In the genomic region with DNA sequence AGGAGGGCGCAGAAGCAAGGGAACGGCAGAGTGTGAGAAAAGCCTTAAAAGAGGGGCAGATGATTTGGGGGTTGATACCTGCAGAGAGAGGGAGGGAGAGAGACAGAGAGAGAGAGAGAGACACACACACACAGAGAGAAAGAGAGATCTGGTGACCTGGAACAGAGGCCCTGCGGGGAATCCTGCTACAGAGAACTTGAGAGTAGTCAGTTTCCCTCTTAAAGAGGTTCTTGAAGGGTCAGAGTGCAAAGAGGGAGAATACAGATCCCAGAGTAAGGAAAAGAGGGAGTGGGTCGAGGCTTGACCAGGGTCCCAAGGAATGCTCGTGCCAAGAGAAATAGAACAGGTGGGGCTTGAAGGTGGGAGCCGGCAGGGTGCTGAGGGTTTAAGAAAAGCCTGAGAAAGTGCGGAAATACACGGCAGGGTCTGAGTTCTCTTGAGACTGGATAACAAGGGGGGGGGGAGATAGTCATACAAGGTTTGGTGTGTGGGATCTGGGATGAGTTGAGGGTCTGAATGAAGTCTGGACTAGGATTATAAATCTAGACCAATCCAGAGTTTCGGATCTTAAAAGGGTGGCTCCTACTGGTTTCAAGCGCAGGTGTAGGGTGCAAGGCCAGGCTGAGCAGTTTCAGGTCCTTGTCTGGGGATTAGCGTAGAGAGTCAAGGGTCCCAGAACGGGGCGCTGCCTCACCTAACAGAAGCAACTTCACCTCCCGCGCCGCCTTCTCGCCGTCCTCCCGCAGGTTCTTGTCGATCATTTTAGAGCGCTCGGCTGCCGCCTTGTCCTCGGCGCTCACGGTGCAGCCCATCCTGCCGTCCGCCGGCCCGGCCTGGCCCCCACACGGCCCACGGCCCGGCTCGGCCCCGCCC, we compare ENCODE assay signal across 8 mouse cellular contexts. TPM values are rescaled to one million over a fixed set of nuclear protein-coding genes. Genes with fewer than 3 reads are reported as not detected.
DNase-seq lines count a peak whose midpoint lies in the region; ATAC-seq and TF ChIP-seq lines count a peak whose summit lies in the region.

No protein-coding gene starts in this region.

- no peak for TF ChIP-seq CTCF in ES-Bruce4 (IDR thresholded peaks at IDR 0.05; ENCODE audit: low read depth, low read length)

- DNase-seq in heart, postnatal 14 days: no peak
- DNase-seq in right cerebral cortex, postnatal 25 days: no peak
- DNase-seq in layer of hippocampus, adult 18-20 months (ENCODE audit: low spot score in 2 of 2): no peak
- no peak for DNase-seq in adrenal gland, postnatal 25 days

- TF ChIP-seq EP300 in ES-Bruce4 (IDR thresholded peaks at IDR 0.05; ENCODE audit: insufficient read depth, low read depth, low read length): no peak

- no peaks in the 10 kb centered on the region for H3K9me3 ChIP-seq in heart, embryonic 13.5 days
- H3K9me3 ChIP-seq in ES-Bruce4 (replicated peaks; ENCODE audit: control insufficient read depth, insufficient read depth, low read length, poor library complexity, severe bottlenecking): no peaks in the 10 kb centered on the region
- no peaks in the 10 kb centered on the region for H3K9me3 ChIP-seq in forebrain, embryonic 15.5 days
- H3K9me3 ChIP-seq in liver, embryonic 15.5 days (replicated peaks): no peaks in the 10 kb centered on the region

- peak; percentile 1; the same call in 1 of the 2 replicates for ATAC-seq in heart, embryonic 13.5 days (ENCODE audit: extremely low read depth, insufficient number of reproducible peaks, low FRiP score, low TSS enrichment)
- no peak for ATAC-seq in forebrain, embryonic 15.5 days (replicated peaks)
- ATAC-seq in liver, embryonic 15.5 days (ENCODE audit: insufficient read depth): peak; percentile 11

- no peaks in the 10 kb centered on the region for H3K27me3 ChIP-seq in heart, embryonic 13.5 days (replicated peaks)
- no peaks in the 10 kb centered on the region for H3K27me3 ChIP-seq in ES-Bruce4 (ENCODE audit: control insufficient read depth, insufficient read depth, low read length, poor library complexity, severe bottlenecking)
- H3K27me3 ChIP-seq in forebrain, embryonic 15.5 days: no peaks in the 10 kb centered on the region
- H3K27me3 ChIP-seq in liver, embryonic 15.5 days: no peaks in the 10 kb centered on the region

- H3K27ac ChIP-seq in heart, embryonic 13.5 days (replicated peaks): peak overlapping the region; percentile 96
- H3K27ac ChIP-seq in ES-Bruce4 (ENCODE audit: insufficient read depth, low read length): no peak overlapping the region
- H3K27ac ChIP-seq in forebrain, embryonic 15.5 days (replicated peaks): peak overlapping the region; percentile 89
- H3K27ac ChIP-seq in liver, embryonic 15.5 days (replicated peaks): peak overlapping the region; percentile 89

- WGBS in heart, embryonic 13.5 days: 2% methylated on average over 35 of the region's 35 CpGs
- WGBS in forebrain, embryonic 15.5 days: under 1% methylated on average over 35 of the region's 35 CpGs
- WGBS in liver, embryonic 15.5 days (ENCODE audit: insufficient replicate concordance): under 1% methylated on average over 35 of the region's 35 CpGs

- H3K4me3 ChIP-seq in heart, embryonic 13.5 days: peak overlapping the region; percentile 84
- peak overlapping the region; percentile 84 for H3K4me3 ChIP-seq in ES-Bruce4 (ENCODE audit: low read depth, low read length)
- H3K4me3 ChIP-seq in forebrain, embryonic 15.5 days: peak overlapping the region; percentile 77
- peak overlapping the region; percentile 81 for H3K4me3 ChIP-seq in liver, embryonic 15.5 days (replicated peaks)

- intact Hi-C loops in heart, postnatal 14 days (cut with DNase I): no loop called here

- peaks cover 59% of the 10 kb centered on the region for H3K4me1 ChIP-seq in heart, embryonic 13.5 days
- peaks cover 9% of the 10 kb centered on the region for H3K4me1 ChIP-seq in ES-Bruce4 (ENCODE audit: control insufficient read depth, insufficient read depth, low read length)
- peaks cover 59% of the 10 kb centered on the region for H3K4me1 ChIP-seq in forebrain, embryonic 15.5 days
- peaks cover 63% of the 10 kb centered on the region for H3K4me1 ChIP-seq in liver, embryonic 15.5 days (replicated peaks)

- H3K9ac ChIP-seq in heart, embryonic 13.5 days: peak overlapping the region; percentile 95
- H3K9ac ChIP-seq in ES-Bruce4 (ENCODE audit: low read depth, poor library complexity, severe bottlenecking): peak overlapping the region; percentile 89
- peak overlapping the region; percentile 88 for H3K9ac ChIP-seq in forebrain, embryonic 15.5 days (replicated peaks)
- peak overlapping the region; percentile 93 for H3K9ac ChIP-seq in liver, embryonic 15.5 days

- TF ChIP-seq POLR2A in ES-Bruce4 (IDR thresholded peaks at IDR 0.05; ENCODE audit: insufficient read depth, low read length): no peak

- H3K4me2 ChIP-seq in heart, embryonic 13.5 days: peak overlapping the region; percentile 78
- H3K4me2 ChIP-seq in forebrain, embryonic 15.5 days (replicated peaks): peak overlapping the region; percentile 97
- peak overlapping the region; percentile 99 for H3K4me2 ChIP-seq in liver, embryonic 15.5 days

- peaks cover 19% of the 10 kb centered on the region; the same call in 1 of the 2 replicates for H3K36me3 ChIP-seq in heart, embryonic 13.5 days
- H3K36me3 ChIP-seq in ES-Bruce4 (ENCODE audit: control insufficient read depth, insufficient read depth, low read length, poor library complexity, severe bottlenecking): no peaks in the 10 kb centered on the region
- H3K36me3 ChIP-seq in forebrain, embryonic 15.5 days: no peaks in the 10 kb centered on the region
- peaks cover 18% of the 10 kb centered on the region; the same call in 1 of the 2 replicates for H3K36me3 ChIP-seq in liver, embryonic 15.5 days (replicated peaks)

RNA-seq across cellular contexts. Expression of a gene that starts 0.5 kb away (rescaled TPM):
- polyA plus RNA-seq in heart, embryonic 13.5 days (2015; fragmentation: Nextera tagmentation; extraction: Ambion mirVana): 387 and 392 TPM in 2 replicates
- total RNA-seq in heart, postnatal 14 days (2021): 100 to 1,000 TPM; 318 to 327 TPM
- polyA plus RNA-seq in ES-Bruce4 (2011; ENCODE audit: insufficient read depth, insufficient read length, low read depth, missing spikeins): 266 and 284 TPM in 2 replicates
- 335 and 338 TPM in 2 replicates for polyA plus RNA-seq in forebrain, embryonic 15.5 days (2015; fragmentation: Nextera tagmentation; extraction: Ambion mirVana)
- polyA plus RNA-seq in liver, embryonic 15.5 days (2015; fragmentation: Nextera tagmentation; extraction: Ambion mirVana): 162 and 167 TPM in 2 replicates
- total RNA-seq in layer of hippocampus, adult 18-20 months (2021): 100 to 1,000 TPM; 228 to 231 TPM
- 202 and 238 TPM in 2 replicates for total RNA-seq in adrenal gland, postnatal 25 days (2021)

RNA-seq across cellular contexts. Expression of a gene that starts 25.6 kb away (rescaled TPM):
- 9.9 and 11.8 TPM in 2 replicates for polyA plus RNA-seq in heart, embryonic 13.5 days (2015; fragmentation: Nextera tagmentation; extraction: Ambion mirVana)
- total RNA-seq in heart, postnatal 14 days (2021): 10 to 100 TPM; 11.3 to 12.1 TPM
- 15.4 and 16.5 TPM in 2 replicates for polyA plus RNA-seq in ES-Bruce4 (2011; ENCODE audit: insufficient read depth, insufficient read length, low read depth, missing spikeins)
- 1.7 and 2.8 TPM in 2 replicates for polyA plus RNA-seq in forebrain, embryonic 15.5 days (2015; fragmentation: Nextera tagmentation; extraction: Ambion mirVana)
- 0.74 and 0.77 TPM in 2 replicates for polyA plus RNA-seq in liver, embryonic 15.5 days (2015; fragmentation: Nextera tagmentation; extraction: Ambion mirVana)
- 1 to 10 TPM; 1.5 to 2.5 TPM for total RNA-seq in layer of hippocampus, adult 18-20 months (2021)
- total RNA-seq in adrenal gland, postnatal 25 days (2021): 5.1 and 8.4 TPM in 2 replicates

RNA-seq across cellular contexts. Expression of a gene that starts 34.7 kb away (rescaled TPM):
- polyA plus RNA-seq in heart, embryonic 13.5 days (2015; fragmentation: Nextera tagmentation; extraction: Ambion mirVana): 2.8 and 2.9 TPM in 2 replicates
- total RNA-seq in heart, postnatal 14 days (2021): 10 to 100 TPM; 48.6 to 53.3 TPM
- 8.1 and 13.3 TPM in 2 replicates for polyA plus RNA-seq in ES-Bruce4 (2011; ENCODE audit: insufficient read depth, insufficient read length, low read depth, missing spikeins)
- 24.2 and 24.4 TPM in 2 replicates for polyA plus RNA-seq in forebrain, embryonic 15.5 days (2015; fragmentation: Nextera tagmentation; extraction: Ambion mirVana)
- 35.0 and 50.9 TPM in 2 replicates for polyA plus RNA-seq in liver, embryonic 15.5 days (2015; fragmentation: Nextera tagmentation; extraction: Ambion mirVana)
- 10 to 100 TPM; 57.8 to 62.6 TPM for total RNA-seq in layer of hippocampus, adult 18-20 months (2021)
- total RNA-seq in adrenal gland, postnatal 25 days (2021): 0.39 and 8.5 TPM in 2 replicates

RNA-seq across cellular contexts. Expression of a gene that starts 44.9 kb away (rescaled TPM):
- polyA plus RNA-seq in heart, embryonic 13.5 days (2015; fragmentation: Nextera tagmentation; extraction: Ambion mirVana): 0.90 and 1.3 TPM in 2 replicates
- not detected for total RNA-seq in heart, postnatal 14 days (2021)
- polyA plus RNA-seq in ES-Bruce4 (2011; ENCODE audit: insufficient read depth, insufficient read length, low read depth, missing spikeins): 1.5 TPM in 1 of 2 replicates, not detected in the other
- 1.7 and 1.8 TPM in 2 replicates for polyA plus RNA-seq in forebrain, embryonic 15.5 days (2015; fragmentation: Nextera tagmentation; extraction: Ambion mirVana)
- 1.2 and 1.3 TPM in 2 replicates for polyA plus RNA-seq in liver, embryonic 15.5 days (2015; fragmentation: Nextera tagmentation; extraction: Ambion mirVana)
- total RNA-seq in layer of hippocampus, adult 18-20 months (2021): not detected
- not detected in 2 replicates for total RNA-seq in adrenal gland, postnatal 25 days (2021)

RNA-seq across cellular contexts. Expression of a gene that starts 47.2 kb away (rescaled TPM):
- polyA plus RNA-seq in heart, embryonic 13.5 days (2015; fragmentation: Nextera tagmentation; extraction: Ambion mirVana): 35.7 and 41.3 TPM in 2 replicates
- 10 to 100 TPM; 36.7 to 47.1 TPM for total RNA-seq in heart, postnatal 14 days (2021)
- polyA plus RNA-seq in ES-Bruce4 (2011; ENCODE audit: insufficient read depth, insufficient read length, low read depth, missing spikeins): 43.8 and 45.3 TPM in 2 replicates
- 15.4 and 16.9 TPM in 2 replicates for polyA plus RNA-seq in forebrain, embryonic 15.5 days (2015; fragmentation: Nextera tagmentation; extraction: Ambion mirVana)
- 161 and 198 TPM in 2 replicates for polyA plus RNA-seq in liver, embryonic 15.5 days (2015; fragmentation: Nextera tagmentation; extraction: Ambion mirVana)
- total RNA-seq in layer of hippocampus, adult 18-20 months (2021): 10 to 100 TPM; 12.5 to 13.2 TPM
- total RNA-seq in adrenal gland, postnatal 25 days (2021): 47.0 and 54.5 TPM in 2 replicates
